Mouse (Mus musculus) heart, adult 2 months (tissue): ENCODE results near the gene Pltp.

Experiments used
- CTCF ChIP-seq: fragments of 200-600 bp; IDR thresholded peaks from 2 replicates; pipeline ENCODE4 v1.8.1; 2022; ENCODE audit warnings: antibody characterized with exemption, mild to moderate bottlenecking, moderate library complexity
- POLR2A ChIP-seq: fragments of 200-500 bp; IDR thresholded peaks from 2 replicates; pipeline ENCODE4 v1.6.1; 2011; ENCODE audit warnings: mild to moderate bottlenecking, low read depth, low read length, control low read depth; ENCODE audit not compliant: insufficient read depth

- TF ChIP-seq CTCF: no peak
- TF ChIP-seq POLR2A: no peak
Measured at GRCm38 (mm10) chr2:164793772-164794171, 63.7 kb downstream of the Pltp start.
